Mouse (Mus musculus) thymus, postnatal 0 days (tissue): ENCODE results near the gene Slc27a4. TPM values are rescaled to one million over a fixed set of nuclear protein-coding genes. Genes with fewer than 3 reads are reported as not detected.
"Not testable (repeated sequence)": the region's sequence is repeated elsewhere in the genome, so short reads cannot be mapped to it uniquely, and the experiment has no call there.

Source experiments
- DNase-seq: peaks from one replicate; pipeline ENCODE4 v3.0.0-alpha.2; 2015; ENCODE audit warnings: low spot score
- polyA plus RNA-seq: library from polyadenylated mRNA; unstranded; fragments of >200 nt; fragmentation: Nextera tagmentation; extraction: Ambion mirVana; gene quantifications from 2 replicates; pipeline ENCODE4 v1.2.1, GENCODE M21; 2015

The Slc27a4 gene
- polyA plus RNA-seq = 6.1 and 6.6 TPM in 2 replicates

DNA sequence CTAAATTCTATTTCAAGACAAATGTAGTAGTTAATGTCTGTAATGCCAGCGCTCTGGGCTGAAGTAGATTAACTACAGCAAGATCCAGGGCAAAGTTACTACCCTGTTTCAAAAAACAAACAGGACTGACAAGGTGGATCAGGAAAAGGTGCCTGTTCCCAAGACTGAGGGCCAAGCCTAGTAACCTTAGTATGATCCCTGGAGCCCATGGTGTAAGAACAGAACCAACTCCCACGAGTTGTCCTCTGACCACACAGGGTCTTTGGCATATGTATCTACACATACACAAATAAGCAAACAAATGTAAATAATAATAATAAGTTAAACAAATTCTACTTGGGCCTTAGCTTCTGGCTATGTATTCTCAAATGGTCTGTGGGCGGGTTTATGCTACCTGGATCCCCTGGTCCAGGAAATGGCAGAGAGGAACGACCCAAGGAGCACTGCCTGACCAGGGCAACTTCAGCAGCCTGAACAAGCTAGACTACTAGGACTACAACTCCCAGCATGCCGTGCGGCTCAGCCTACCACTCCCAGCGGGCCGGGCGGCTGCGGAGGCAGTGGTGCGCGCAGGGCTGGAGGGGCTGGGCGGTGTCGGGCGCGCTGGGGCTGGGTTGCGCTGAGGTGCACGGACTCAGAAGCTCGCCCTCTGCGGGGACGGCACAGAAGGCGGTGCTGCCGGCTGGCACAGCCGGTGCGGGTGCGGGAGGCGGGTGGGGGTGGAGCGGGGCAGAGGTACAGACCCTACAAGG lies at the start of gene Slc27a4:
Gene Slc27a4 (plus strand): TSS at position 560 of the 752 bp plus-strand sequence.
- peak; percentile 90 for DNase-seq

DNA sequence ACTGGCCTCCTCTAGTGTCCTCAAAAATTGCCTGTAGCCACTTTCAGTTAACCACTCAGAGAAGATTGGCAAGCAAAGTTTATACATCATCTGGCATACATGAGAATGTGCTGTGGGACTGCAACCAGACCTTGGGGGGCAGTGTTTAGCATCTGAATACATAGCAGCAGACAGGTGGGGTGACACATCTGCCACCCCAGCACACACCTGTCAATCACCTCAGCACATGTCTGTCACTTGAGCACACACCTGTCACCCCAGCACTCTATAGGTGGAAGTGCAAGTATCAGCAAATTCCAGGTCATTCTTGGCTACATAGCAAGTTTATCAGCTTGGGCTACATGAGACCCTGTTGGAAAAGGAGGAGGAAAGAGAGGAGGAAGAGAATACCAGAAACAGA lies 46.7 kb upstream of the Slc27a4 start:
- DNase-seq = no peak

DNA sequence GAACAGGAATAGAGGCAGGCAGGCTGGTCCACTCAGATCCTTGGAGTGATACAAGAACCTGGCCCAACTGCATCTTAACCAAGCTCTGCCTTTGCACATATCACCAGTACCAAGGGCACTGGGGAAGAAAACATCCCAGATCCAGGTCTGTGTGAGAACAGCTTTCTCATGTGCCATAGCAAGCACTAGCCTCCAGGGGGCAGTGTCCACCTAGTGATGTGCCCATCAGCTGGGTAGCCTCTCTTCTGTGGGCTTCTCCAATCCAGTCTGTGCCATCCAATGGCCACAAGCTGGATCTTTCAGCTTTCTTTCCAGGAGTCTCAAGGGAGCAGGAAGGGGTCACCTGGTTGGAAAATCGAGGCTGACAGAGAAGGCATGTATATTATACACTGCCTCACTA lies 37.6 kb upstream of the Slc27a4 start:
- DNase-seq = peak; percentile 64

DNA sequence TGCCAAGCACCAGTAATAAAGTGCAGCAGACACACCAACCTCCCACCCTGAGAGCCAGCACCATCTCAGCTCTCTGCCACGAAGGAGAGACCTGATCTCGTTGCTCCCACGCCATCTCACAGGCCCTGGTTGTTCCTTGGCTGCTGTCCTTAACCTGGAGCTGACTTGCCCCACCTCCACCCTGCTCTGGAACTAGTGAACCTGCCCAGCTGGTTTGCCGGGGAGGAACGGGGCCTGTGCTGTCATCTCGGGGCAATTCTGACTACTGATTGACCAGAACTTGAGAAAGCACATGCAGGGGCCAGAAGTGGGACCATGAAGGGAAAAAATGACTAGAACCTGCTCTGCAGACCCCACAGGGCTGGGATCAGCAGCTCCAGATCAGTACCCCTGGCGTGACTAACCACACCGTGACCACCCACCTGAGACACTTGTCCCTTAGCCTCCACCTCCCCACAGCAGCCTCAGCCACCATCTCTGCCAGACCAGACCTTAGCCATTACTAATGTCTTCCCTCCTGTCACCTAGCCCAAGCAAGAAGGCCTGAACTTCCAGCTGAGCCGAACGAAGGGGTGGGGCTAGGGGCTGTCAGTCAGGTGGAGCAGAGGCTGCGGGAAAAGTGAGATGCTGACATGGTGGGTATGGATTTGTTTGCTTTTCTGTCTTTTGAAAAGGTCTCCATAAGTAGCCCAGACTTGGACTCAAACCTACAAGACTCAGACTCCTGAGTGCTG lies 34.3 kb upstream of the Slc27a4 start:
- DNase-seq = no peak

DNA sequence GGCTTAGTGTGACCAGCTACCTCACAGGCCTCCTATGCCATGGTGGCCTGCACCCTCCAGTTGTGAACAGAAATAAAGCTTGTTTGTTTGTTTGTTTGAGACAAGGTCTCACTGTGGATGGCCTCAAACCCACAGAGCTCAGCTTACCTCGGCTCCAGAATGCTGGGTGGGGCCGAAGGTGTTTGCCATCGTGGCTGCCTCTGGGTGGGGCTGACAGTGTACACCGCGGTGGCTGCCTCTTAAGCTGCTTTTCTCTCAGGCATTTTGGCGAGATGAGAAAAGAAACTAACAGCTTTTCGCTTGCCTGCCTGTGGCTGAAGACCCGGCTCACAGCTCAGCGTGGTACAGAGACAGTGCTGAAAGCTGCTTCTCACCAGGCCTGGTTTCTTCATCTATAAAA lies 33.5 kb upstream of the Slc27a4 start:
- DNase-seq = no peak

DNA sequence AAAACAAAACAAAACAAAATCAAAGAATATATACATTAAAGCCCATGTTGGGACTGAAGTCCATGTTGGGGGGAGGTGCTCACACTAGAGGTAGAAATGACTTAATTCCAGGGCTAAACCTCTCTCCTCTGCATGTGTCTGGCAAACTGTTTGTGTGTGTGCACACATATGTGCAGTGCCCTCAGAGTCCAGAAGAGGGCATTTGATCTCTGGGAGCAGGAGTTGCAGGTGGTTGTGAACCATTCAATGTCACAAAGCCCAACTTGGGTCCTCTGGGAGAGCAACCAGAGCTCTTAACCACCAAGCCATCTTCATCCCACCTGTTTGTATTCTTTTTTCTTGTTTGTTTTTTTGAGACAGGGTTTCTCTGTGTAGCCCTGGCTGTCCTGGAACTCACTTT lies 32.3 kb upstream of the Slc27a4 start:
- DNase-seq = peak; percentile 15

DNA sequence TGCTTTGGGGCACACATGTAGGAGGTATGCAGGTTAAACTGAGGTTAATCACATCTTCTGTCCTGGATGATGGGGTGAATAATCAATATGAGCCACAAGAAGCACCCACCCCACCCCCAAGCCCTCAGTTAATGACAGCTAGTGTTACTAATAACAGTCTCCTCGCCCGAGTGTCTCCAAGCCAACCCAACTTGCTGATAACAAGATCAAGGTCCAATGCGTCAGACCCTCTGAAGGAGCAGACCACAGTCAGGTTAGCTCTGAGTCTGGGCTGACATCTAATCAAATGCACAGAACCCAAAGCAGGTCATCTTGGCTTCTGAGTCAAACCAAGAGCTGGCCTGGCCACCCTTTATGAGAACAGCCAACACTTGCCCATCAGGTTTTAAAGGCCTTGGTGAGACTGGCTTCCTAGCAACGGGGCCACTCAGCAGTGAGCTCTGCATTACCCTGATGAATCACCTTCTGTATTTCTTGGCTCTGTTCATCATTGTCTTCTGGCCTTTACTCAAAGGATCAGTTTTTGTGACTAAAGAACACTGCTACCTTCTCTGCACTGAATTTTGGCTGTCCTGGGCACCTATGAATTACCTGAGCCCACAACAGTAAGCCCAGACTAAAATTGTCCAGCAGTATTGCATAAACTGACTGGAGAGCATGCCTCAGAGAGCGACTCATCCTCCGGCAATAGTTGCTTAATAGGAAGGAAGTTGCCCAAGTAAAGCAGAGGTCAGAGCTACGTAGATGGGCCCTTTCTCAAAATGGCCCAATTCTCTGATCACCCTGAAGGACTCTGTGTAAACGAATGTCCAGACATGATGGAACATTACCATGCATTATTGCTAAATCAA lies 30.6 kb upstream of the Slc27a4 start:
- DNase-seq = no peak

DNA sequence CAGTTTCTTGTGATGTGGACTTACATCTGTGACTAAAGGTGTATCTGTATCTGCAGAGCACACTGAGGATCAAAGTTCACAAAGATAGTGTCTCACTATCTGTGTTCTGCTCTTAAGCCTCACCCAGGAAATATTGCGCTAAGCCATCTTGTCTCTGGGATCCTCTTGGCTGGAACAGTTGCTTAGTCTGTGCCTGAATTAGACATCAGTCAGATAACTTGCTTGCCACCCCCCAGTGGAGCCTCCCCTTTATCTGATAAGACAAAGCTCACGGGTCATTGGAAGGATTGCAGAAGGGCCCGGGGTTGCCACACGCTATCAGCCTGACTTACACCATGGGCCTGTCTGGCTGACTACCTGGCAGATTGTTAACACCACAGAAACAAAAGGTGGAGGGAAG lies 29.1 kb upstream of the Slc27a4 start:
- no peak for DNase-seq

DNA sequence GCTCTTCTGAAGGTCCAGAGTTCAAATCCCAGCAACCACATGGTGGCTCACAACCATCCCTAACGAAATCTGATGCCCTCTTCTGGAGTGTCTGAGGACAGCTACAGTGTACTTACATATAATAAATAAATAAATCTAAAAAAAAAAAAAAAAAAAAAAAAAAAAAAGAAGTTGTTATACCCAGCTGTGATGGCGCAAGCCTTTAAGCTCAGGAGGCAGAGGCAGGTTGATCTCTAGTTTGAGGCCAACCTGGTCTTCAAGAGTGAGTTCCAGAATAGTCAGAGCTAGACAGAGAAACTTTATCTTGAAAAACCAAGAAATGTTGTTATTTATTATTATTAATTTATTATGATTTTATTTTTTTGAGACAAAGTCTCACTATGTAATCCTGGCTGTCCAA lies 21.2 kb upstream of the Slc27a4 start:
- DNase-seq = not testable (repeated sequence)

DNA sequence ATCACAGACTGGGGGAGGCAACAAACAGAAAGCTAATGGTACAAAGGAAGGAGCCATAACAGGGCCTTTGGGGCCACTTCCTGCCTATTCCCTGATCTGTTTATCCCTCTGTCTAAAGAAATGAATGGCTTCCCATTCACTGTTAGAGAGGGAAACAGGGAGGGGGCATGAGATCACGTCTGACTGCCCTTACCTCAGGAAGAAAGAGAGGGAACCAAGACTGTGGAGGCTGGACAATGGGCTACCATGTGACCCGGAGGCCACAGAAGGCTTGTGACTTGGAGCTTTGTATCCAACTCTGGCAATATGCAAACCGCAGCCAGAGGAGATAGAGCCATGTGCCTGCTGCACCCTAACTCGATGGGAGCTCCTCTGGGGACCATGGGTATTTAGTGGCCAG lies 18.1 kb upstream of the Slc27a4 start:
- DNase-seq = no peak

DNA sequence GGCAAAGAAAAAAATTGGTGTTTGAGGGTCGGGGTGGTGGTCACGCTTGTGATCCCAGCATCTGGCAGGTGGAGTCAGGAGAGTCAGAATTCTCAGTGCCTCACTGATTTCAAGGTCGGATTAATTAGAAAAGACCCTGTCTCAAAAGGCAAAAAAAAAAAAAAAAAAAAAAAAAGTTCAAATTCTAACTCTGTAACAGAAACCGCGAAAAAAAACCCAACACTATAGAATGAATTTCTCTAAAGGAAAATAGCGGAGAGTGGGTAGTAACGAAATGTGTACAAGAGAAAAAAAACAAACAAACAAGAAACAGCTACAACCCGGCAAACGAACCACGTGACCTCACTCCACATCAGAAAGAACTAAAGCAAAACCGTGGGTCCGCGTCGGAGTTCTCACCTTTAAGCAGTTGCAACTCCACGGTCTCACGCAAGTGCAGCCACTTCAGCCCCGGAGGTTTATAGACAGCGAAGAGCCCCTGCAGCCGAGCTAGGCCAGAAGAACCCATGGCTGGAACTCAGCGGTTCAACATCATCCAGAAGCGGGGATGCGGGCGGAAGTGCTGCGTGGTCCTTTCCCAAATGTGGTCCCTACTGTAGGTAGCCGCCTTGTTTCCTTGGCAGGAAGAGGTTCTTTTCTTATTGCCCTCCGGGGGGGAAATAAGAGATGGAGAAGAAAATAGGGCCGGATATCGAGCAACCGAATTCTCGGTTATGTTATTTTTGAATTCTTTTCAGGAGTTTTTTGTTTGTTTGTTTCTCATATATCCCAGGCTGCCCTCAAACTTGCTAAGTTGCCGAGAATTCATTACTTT lies 15.1 kb upstream of the Slc27a4 start, which contains the start of gene Coq4:
Gene Coq4 (plus strand): TSS at position 390 of the 814 bp plus-strand sequence.
- peak; percentile 94 for DNase-seq

DNA sequence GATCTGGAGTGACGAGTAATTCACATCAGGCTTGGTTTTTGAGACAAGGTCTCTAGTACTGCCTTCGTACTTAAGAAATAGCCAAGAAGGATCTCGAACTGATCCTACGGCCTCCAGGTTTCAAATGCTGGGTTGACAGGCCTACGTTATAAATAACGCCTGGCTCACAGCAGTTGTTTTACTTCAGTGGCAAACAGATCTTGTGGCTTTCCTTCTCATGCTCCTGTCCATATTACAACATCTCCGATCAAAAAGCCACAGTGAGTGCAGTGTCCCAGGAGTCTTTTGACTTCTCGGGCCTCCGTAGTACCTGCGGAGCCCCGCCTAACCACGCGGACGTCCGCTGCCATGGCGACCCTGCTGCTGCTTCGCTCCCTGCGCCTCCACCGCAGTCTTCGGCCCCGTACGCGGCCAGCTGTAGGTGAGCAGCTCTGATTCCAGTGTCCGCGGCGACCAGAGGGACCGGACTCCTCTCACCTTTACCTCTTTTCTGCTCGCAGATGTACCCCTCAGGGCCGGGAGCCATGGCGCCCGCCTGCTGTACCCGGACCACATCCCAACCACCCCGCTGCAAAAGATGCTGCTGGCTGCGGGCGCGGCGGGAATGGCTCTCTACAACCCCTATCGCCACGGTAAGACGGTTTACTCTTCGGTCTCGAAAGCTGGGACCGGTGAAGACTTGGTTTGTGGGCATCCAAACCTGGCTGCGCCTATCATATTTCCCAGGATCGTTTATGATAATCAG lies 14.3 kb upstream of the Slc27a4 start, which contains the start of gene Trub2:
Gene Trub2 (minus strand): TSS at position 566 of the 745 bp plus-strand sequence.
- DNase-seq = peak; percentile 83

DNA sequence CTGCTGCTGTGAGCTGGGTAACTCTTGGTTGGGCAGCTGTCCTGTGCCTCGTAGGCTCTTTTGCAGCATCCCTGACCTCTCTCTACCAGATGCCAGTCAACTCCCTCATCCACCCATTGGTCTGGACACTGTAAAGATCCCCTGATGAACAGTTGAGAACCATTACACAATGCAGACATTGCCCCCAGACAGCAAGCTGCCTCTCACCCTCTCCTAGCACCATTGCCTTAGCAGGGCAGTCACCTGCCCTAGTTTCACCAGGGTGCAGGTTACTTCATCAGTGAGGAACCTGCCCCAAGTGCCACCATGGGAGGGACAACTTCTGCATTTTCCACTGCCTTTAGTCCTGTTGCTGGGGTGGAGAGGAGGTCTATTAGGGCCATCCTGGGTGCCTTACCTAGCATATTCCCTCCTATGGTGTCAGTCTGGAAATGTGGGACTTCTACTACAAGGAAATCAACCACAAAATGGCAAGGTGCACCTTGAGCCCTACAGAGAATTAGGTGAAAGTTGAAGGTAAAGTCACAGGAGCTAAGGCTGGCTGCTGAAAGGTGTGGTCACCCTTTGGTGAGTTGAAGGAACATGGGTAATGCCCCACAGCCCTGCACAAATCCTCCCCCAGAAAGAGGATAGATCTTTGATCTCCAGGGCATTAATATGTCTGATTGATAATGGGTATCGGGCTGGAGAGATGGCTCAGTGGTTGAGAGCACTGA lies 9.5 kb upstream of the Slc27a4 start:
- DNase-seq = no peak

DNA sequence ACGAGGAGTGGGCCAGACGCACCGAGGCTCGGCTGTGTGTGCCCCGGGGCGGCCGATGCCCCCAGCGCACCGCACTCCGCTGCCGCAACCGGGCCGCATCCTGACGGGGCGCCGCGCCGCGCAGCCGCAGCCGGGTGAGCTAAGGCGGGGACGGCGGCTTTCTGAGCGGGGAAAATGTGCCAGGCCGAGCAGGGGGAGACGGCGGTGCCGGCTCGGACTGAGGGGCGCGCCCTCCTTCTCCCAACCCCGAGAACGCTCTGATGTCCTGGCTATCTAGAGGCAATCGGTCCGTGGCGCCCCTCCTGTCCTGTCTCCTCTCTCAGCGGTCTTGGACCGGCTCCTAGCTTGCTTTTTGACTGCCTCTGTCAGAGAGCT lies 380 bp downstream of the Slc27a4 start:
- DNase-seq = no peak

DNA sequence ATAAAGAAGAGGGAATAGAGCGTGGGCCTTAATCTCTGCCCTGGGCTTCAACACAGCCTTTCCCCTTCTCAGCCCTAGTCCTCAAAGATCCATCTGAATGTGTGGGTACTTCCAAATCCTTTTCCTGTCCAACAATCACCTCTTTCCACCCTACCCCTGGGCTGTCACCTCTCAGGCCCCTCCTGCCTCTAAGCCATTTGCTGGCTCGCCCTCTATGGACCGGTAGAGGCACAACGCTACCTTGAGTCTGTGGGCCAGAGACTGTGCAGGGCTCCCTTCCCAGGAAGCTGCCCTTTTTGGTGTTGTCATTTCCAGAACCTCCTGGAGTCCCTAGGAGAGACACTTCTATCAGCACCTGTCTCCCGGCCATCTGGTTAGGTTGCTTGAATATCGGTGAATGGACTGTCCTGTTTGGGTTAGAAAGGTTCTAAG lies 982 bp downstream of the Slc27a4 start:
- DNase-seq = peak; percentile 37

DNA sequence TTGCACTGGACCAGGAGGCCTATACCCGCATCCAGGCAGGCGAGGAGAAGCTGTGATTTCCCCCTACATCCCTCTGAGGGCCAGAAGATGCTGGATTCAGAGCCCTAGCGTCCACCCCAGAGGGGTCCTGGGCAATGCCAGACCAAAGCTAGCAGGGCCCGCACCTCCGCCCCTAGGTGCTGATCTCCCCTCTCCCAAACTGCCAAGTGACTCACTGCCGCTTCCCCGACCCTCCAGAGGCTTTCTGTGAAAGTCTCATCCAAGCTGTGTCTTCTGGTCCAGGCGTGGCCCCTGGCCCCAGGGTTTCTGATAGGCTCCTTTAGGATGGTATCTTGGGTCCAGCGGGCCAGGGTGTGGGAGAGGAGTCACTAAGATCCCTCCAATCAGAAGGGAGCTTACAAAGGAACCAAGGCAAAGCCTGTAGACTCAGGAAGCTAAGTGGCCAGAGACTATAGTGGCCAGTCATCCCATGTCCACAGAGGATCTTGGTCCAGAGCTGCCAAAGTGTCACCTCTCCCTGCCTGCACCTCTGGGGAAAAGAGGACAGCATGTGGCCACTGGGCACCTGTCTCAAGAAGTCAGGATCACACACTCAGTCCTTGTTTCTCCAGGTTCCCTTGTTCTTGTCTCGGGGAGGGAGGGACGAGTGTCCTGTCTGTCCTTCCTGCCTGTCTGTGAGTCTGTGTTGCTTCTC lies 13.4 kb downstream of the Slc27a4 start:
- DNase-seq = no peak

DNA sequence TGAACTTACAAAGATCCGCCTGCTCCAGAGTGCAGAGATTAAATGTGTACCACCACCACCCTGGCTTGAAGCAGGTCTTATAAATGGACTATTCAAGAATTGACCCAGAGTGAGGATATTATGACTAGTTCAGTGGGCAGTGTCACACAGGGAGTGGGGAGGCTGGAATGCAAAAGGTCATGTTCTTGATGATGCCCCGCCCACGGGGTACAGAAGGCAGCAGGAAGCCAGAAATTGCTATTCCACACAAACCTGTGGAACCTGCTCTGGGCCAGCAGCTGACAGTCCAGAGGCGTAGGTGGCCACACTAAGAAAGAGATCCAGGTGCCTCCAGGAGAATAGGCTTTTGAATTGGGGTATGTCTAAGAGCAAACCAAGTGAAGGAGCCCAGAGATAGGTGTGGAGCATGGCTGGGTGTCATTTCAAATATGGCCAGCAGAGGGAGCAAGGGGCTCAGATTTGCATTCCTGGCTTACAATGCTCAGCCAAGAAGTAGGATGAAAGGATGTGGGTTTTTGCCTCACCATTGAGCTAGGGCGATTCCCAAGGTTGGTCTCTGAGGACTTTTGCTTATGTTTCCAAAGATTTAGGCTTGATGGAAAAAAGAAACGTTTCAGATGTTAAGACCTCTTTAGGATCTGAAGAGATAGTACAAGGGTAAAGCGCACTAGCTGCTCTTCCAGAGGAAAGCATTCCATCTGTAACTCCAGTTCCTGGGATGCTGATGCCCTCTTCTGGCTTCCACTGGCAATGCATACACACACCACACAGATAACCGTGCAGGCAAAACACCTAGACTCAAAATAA lies 15.2 kb downstream of the Slc27a4 start:
- peak; percentile 76 for DNase-seq

DNA sequence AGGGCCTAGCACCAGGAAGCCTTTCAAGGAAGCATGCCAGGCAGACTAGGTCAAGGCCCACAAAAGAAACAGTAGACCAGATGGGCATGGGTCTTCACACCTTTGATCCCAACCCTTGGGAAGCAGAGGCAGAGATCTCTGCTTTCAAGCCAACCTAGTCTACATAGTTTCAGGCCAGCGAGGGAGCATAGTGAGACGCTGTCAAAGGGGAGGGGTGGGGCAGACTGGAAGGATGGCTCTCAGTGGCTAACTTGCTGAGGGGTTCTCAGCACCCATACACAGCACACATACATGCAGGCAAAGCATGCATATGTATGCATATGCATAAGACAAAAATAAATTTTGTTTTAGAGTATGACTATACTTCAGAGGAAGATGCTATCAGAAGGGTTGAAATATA lies 16.9 kb downstream of the Slc27a4 start:
- no peak for DNase-seq
